Mouse (Mus musculus): ENCODE measurements around the gene Tbc1d2b. TPM values are rescaled to one million over a fixed set of nuclear protein-coding genes. Genes with fewer than 3 reads are reported as not detected.

The Tbc1d2b gene
- polyA plus RNA-seq, 1 experiment from 2014 or later, result 20.9 TPM

DNA sequence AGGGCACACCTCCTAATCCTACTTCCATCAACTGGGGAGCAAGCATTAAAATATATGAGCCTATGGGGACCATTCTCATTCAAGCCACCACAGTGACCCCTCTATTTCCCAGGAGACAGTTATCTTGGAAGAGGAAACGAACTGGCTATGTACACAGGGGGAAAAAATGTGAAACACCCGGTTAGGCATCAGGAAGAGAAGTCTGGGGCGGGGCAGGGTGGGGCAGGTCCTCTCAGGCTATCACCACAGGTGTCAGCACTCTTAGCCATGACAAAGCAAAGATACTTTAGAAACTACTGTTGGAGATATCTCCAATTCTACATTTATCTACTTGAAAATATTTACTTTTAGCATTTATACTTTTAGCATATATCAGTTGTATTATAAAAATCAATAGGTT lies 8.5 kb downstream of the Tbc1d2b start:
- Histone ChIP-seq H3K4me2 (replicated peaks; ENCODE audit: low read depth, low read length) (no peak overlapping the region), H3K9me3 (ENCODE audit: control insufficient read depth, low read depth, low read length) (no peaks in the 10 kb centered on the region), H3K36me3 (ENCODE audit: control insufficient read depth, insufficient read depth, low read length) (no peaks in the 10 kb centered on the region), H3K9ac (replicated peaks; ENCODE audit: low read depth, low read length) (no peak overlapping the region), H3K4me3 (ENCODE audit: low read depth, low read length) (no peak overlapping the region), H3K27me3 (ENCODE audit: control insufficient read depth, insufficient read depth, low read length) (no peaks in the 10 kb centered on the region), H3K27ac (ENCODE audit: low read length) (no peak overlapping the region), H3K4me1 (ENCODE audit: control insufficient read depth, insufficient read depth, low read length) (peaks cover 17% of the 10 kb centered on the region; the same call in 1 of the 2 replicates)
- ATAC-seq (ENCODE audit: insufficient number of reproducible peaks, insufficient read depth, low FRiP score, low read depth), result no peak
- 77% methylated on average over 3 of the region's 3 CpGs for WGBS

GRCm38 (mm10) chr9:90260600-90261375 lies 9.8 kb downstream of the Tbc1d2b start:
- H3K27ac ChIP-seq (ENCODE audit: low read length), result no peak overlapping the region
- no peak for ATAC-seq (ENCODE audit: insufficient number of reproducible peaks, insufficient read depth, low FRiP score, low read depth)

GRCm38 (mm10) chr9:90260079-90260478 lies 10.5 kb downstream of the Tbc1d2b start:
- Histone ChIP-seq H3K4me1 (ENCODE audit: control insufficient read depth, insufficient read depth, low read length) (peaks cover 21% of the 10 kb centered on the region), H3K9ac (replicated peaks; ENCODE audit: low read depth, low read length) (no peak overlapping the region), H3K4me2 (replicated peaks; ENCODE audit: low read depth, low read length) (no peak overlapping the region), H3K27ac (ENCODE audit: low read length) (no peak overlapping the region), H3K9me3 (ENCODE audit: control insufficient read depth, low read depth, low read length) (no peaks in the 10 kb centered on the region), H3K36me3 (ENCODE audit: control insufficient read depth, insufficient read depth, low read length) (no peaks in the 10 kb centered on the region), H3K27me3 (ENCODE audit: control insufficient read depth, insufficient read depth, low read length) (no peaks in the 10 kb centered on the region), H3K4me3 (ENCODE audit: low read depth, low read length) (no peak overlapping the region)
- WGBS, result 58% methylated on average over 6 of the region's 6 CpGs
- ATAC-seq (ENCODE audit: insufficient number of reproducible peaks, insufficient read depth, low FRiP score, low read depth), result no peak

More at GRCm38 (mm10) chr9:90260600-90261375, 9.8 kb downstream of the Tbc1d2b start:
- Histone ChIP-seq H3K9me3 (ENCODE audit: control insufficient read depth, low read depth, low read length) (no peaks in the 10 kb centered on the region), H3K36me3 (ENCODE audit: control insufficient read depth, insufficient read depth, low read length) (no peaks in the 10 kb centered on the region), H3K9ac (replicated peaks; ENCODE audit: low read depth, low read length) (no peak overlapping the region), H3K4me2 (replicated peaks; ENCODE audit: low read depth, low read length) (no peak overlapping the region), H3K4me3 (ENCODE audit: low read depth, low read length) (no peak overlapping the region), H3K27me3 (ENCODE audit: control insufficient read depth, insufficient read depth, low read length) (no peaks in the 10 kb centered on the region), H3K4me1 (ENCODE audit: control insufficient read depth, insufficient read depth, low read length) (peaks cover 21% of the 10 kb centered on the region)
- 54% methylated on average over 13 of the region's 13 CpGs for WGBS

- H3K4me2 ChIP-seq (replicated peaks; ENCODE audit: low read depth, low read length), result no peak overlapping the region
- H3K4me3 ChIP-seq (ENCODE audit: low read depth, low read length), result no peak overlapping the region
- ATAC-seq (ENCODE audit: insufficient number of reproducible peaks, insufficient read depth, low FRiP score, low read depth), result no peak
- no peaks in the 10 kb centered on the region for H3K36me3 ChIP-seq (ENCODE audit: control insufficient read depth, insufficient read depth, low read length)
- H3K27ac ChIP-seq (ENCODE audit: low read length), result no peak overlapping the region
- H3K4me1 ChIP-seq (ENCODE audit: control insufficient read depth, insufficient read depth, low read length), result peaks cover 21% of the 10 kb centered on the region
- H3K9ac ChIP-seq (replicated peaks; ENCODE audit: low read depth, low read length), result no peak overlapping the region
- WGBS, result 81% methylated on average over 12 of the region's 12 CpGs
- no peaks in the 10 kb centered on the region for H3K9me3 ChIP-seq (ENCODE audit: control insufficient read depth, low read depth, low read length)
- no peaks in the 10 kb centered on the region for H3K27me3 ChIP-seq (ENCODE audit: control insufficient read depth, insufficient read depth, low read length)
These were observed 11.1 kb downstream of the Tbc1d2b start for GRCm38 (mm10) chr9:90259400-90259950.

GRCm38 (mm10) chr9:90257754-90258531 lies 12.7 kb downstream of the Tbc1d2b start:
- H3K9me3 ChIP-seq (ENCODE audit: control insufficient read depth, low read depth, low read length), result no peaks in the 10 kb centered on the region
- 72% methylated on average over 13 of the region's 13 CpGs for WGBS
- ATAC-seq (ENCODE audit: insufficient number of reproducible peaks, insufficient read depth, low FRiP score, low read depth), result no peak

DNA sequence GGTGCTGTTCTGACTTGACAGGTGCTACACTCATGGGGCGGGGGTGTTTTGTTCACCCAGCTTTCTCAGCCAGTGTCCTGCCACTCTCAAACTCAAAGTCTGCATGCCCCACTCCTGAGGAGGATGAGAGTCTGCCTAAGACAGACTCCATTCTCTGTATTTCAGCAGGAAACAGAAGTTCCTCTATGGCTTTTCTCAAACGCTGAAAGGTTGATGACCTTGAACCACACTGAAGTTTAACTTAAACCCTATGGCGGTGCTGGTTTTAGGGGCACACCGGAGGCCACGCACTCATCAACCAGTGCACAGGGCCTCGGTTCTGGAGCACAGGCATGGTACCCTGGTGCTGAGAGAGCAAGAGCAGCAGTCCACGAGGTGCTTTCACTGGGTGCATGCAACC lies 13.4 kb downstream of the Tbc1d2b start:
- Histone ChIP-seq H3K4me1 (ENCODE audit: control insufficient read depth, insufficient read depth, low read length) (peaks cover 21% of the 10 kb centered on the region), H3K27me3 (ENCODE audit: control insufficient read depth, insufficient read depth, low read length) (no peaks in the 10 kb centered on the region), H3K9ac (replicated peaks; ENCODE audit: low read depth, low read length) (no peak overlapping the region), H3K4me2 (replicated peaks; ENCODE audit: low read depth, low read length) (no peak overlapping the region), H3K9me3 (ENCODE audit: control insufficient read depth, low read depth, low read length) (no peaks in the 10 kb centered on the region), H3K4me3 (ENCODE audit: low read depth, low read length) (no peak overlapping the region), H3K36me3 (ENCODE audit: control insufficient read depth, insufficient read depth, low read length) (no peaks in the 10 kb centered on the region; the same call in 1 of the 2 replicates), H3K27ac (ENCODE audit: low read length) (no peak overlapping the region)
- WGBS, result 78% methylated on average over 7 of the region's 7 CpGs
- no peak for ATAC-seq (ENCODE audit: insufficient number of reproducible peaks, insufficient read depth, low FRiP score, low read depth)

More at GRCm38 (mm10) chr9:90257754-90258531, 12.7 kb downstream of the Tbc1d2b start:
- H3K4me1 ChIP-seq (ENCODE audit: control insufficient read depth, insufficient read depth, low read length), result peaks cover 21% of the 10 kb centered on the region
- no peak overlapping the region for H3K9ac ChIP-seq (replicated peaks; ENCODE audit: low read depth, low read length)
- no peak overlapping the region for H3K4me3 ChIP-seq (ENCODE audit: low read depth, low read length)
- H3K4me2 ChIP-seq (replicated peaks; ENCODE audit: low read depth, low read length), result no peak overlapping the region
- no peak overlapping the region for H3K27ac ChIP-seq (ENCODE audit: low read length)
- no peaks in the 10 kb centered on the region for H3K27me3 ChIP-seq (ENCODE audit: control insufficient read depth, insufficient read depth, low read length)
- no peaks in the 10 kb centered on the region; the same call in 1 of the 2 replicates for H3K36me3 ChIP-seq (ENCODE audit: control insufficient read depth, insufficient read depth, low read length)

DNA sequence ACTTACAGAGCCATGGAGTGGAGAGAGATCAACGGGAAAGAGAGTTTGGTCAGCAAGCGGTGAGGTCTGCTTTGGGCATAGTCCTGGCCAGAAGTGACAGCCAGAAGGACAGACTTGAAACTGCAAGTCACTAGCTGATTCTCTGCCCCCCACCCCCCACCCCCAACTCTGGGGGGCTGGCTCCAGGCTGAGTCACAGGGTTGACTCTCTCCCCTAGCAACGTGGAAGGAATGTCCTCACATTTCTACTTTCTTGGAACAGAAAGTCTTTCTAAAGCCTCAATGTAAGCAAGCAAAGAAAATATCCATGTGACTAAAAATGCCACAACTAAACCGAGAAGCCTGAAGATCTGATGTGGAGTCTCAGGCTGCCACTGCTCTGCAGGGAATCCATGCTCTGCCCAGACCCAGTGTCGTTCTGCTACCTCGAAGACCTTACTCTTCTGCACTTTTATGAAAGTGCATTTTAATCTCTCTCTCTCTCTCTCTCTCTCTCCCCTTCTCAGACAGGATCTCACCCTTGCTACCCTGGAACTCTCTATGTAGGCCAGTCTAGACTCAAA lies 14.7 kb downstream of the Tbc1d2b start:
- no peak for ATAC-seq (ENCODE audit: insufficient number of reproducible peaks, insufficient read depth, low FRiP score, low read depth)
- Histone ChIP-seq H3K9ac (replicated peaks; ENCODE audit: low read depth, low read length) (no peak overlapping the region), H3K9me3 (ENCODE audit: control insufficient read depth, low read depth, low read length) (no peaks in the 10 kb centered on the region), H3K36me3 (ENCODE audit: control insufficient read depth, insufficient read depth, low read length) (no peaks in the 10 kb centered on the region; the same call in 1 of the 2 replicates), H3K4me2 (replicated peaks; ENCODE audit: low read depth, low read length) (no peak overlapping the region), H3K4me3 (ENCODE audit: low read depth, low read length) (no peak overlapping the region), H3K27me3 (ENCODE audit: control insufficient read depth, insufficient read depth, low read length) (no peaks in the 10 kb centered on the region), H3K27ac (ENCODE audit: low read length) (no peak overlapping the region), H3K4me1 (ENCODE audit: control insufficient read depth, insufficient read depth, low read length) (peaks cover 19% of the 10 kb centered on the region)
- WGBS, result 57% methylated on average over 6 of the region's 6 CpGs

DNA sequence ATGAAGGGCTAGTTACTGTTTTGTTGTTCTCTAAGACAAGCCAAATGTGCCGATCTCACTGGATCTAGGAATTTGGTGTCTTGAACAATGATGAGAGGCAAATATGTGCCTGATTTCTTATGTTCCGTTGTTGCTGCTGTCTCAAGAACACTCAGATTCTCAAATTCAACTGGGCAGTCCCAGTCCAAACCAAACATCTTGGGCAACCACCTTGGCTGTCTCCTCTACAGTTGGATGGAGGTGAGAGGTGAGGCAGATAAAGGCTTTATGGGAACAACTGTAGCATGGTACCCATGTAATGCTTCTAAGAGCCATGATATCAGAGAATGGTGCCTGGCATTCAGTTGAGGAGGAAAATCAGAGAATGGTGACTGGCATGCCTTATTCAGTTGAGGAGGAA lies 17.4 kb downstream of the Tbc1d2b start:
- no peaks in the 10 kb centered on the region for H3K9me3 ChIP-seq (ENCODE audit: control insufficient read depth, low read depth, low read length)
- no peak overlapping the region for H3K4me2 ChIP-seq (replicated peaks; ENCODE audit: low read depth, low read length)
- H3K27me3 ChIP-seq (ENCODE audit: control insufficient read depth, insufficient read depth, low read length), result no peaks in the 10 kb centered on the region
- 87% methylated on average over 2 of the region's 2 CpGs for WGBS
- H3K4me1 ChIP-seq (ENCODE audit: control insufficient read depth, insufficient read depth, low read length), result peaks cover 8% of the 10 kb centered on the region
- H3K9ac ChIP-seq (replicated peaks; ENCODE audit: low read depth, low read length), result no peak overlapping the region
- no peak overlapping the region for H3K4me3 ChIP-seq (ENCODE audit: low read depth, low read length)
- no peak overlapping the region for H3K27ac ChIP-seq (ENCODE audit: low read length)
- peaks cover 2% of the 10 kb centered on the region; the same call in 1 of the 2 replicates for H3K36me3 ChIP-seq (ENCODE audit: control insufficient read depth, insufficient read depth, low read length)
- ATAC-seq (ENCODE audit: insufficient number of reproducible peaks, insufficient read depth, low FRiP score, low read depth), result no peak

All from stomach, embryonic 14.5 days (tissue).